Mouse (Mus musculus) small intestine, adult 2 months (tissue): Measurements from ENCODE around the gene Gnas. TPM values are rescaled to one million over a fixed set of nuclear protein-coding genes. Genes with fewer than 3 reads are reported as not detected.

Experiments used
- H3K27ac ChIP-seq: fragments of 200-500 bp; 2 replicates; pipeline ENCODE4 v1.5.1; 2012; ENCODE audit warnings: low read depth, low read length, control low read depth, inconsistent platforms; ENCODE audit not compliant: insufficient read depth
- H3K27me3 ChIP-seq: fragments of 200-500 bp; 2 replicates; pipeline ENCODE4 v1.6.1; 2012; ENCODE audit warnings: mild to moderate bottlenecking, moderate library complexity, low read length, inconsistent platforms; ENCODE audit not compliant: control insufficient read depth, insufficient read depth
- H3K36me3 ChIP-seq: fragments of 200-500 bp; 2 replicates; pipeline ENCODE4 v1.6.1; 2012; ENCODE audit warnings: mild to moderate bottlenecking, low read length, control low read depth, inconsistent platforms; ENCODE audit not compliant: control insufficient read depth, insufficient read depth
- H3K4me1 ChIP-seq: fragments of 200-500 bp; 2 replicates; pipeline ENCODE4 v1.6.1; 2012; ENCODE audit warnings: low read length, inconsistent platforms, mixed read lengths; ENCODE audit not compliant: control insufficient read depth, insufficient read depth, insufficient read length
- H3K4me3 ChIP-seq: fragments of 200-500 bp; 2 replicates; pipeline ENCODE4 v1.5.1; 2012; ENCODE audit warnings: low read depth, mild to moderate bottlenecking, control low read depth, inconsistent platforms, low read length, moderate library complexity
- CTCF ChIP-seq: fragments of 200-500 bp; IDR thresholded peaks from 2 replicates; pipeline ENCODE4 v1.5.1; 2012; ENCODE audit warnings: low read depth, mild to moderate bottlenecking, control low read depth, inconsistent platforms, low read length, moderate library complexity, mixed read lengths; ENCODE audit not compliant: insufficient replicate concordance, insufficient read length; ENCODE audit errors: extremely low read depth
- POLR2A ChIP-seq: fragments of 200-500 bp; IDR thresholded peaks from 2 replicates; pipeline ENCODE4 v1.6.1; 2012; ENCODE audit warnings: low read depth, mild to moderate bottlenecking, control low read depth, inconsistent platforms, low read length, moderate library complexity
- WGBS: fragments of 180-500 bp; shearing (Covaris S2); methylation state at CpG from one replicate; pipeline ENCODE4 v1.1.7; 2018; 5-methylcytosine and 5-hydroxymethylcytosine counted together
- polyA plus RNA-seq: library from polyadenylated mRNA; depleted of rRNA; stranded (reverse); fragments of >200 nt; gene quantifications from 2 replicates; pipeline ENCODE4 v1.2.3, GENCODE M21; 2012

Gene Gnas
- polyA plus RNA-seq, 1 experiment: 530 TPM

DNA sequence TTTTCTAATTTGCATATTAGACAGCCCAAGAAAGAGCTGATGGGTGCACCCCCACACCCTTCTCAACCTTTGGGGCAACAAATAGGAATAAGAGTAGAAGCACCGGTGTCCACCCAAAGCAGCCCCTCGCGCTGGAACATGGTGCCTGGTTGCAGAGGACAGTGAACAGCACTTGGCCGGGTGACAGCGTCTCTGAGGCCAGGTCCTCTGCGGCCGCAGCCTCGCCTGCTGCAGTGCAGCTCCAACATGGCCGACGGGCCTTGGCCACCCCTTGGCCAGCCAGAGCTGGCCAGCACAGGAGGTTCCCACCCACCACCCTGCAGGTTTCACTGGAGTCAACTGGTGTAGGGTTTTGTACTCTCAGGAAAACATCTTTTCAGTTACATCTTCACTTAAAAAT, 50.3 kb downstream of the Gnas start:
- WGBS: 78% methylated on average over 10 of the region's 10 CpGs
- Histone ChIP-seq H3K4me1 (peaks cover 5% of the 10 kb centered on the region), H3K27me3 (no peaks in the 10 kb centered on the region), H3K36me3 (0 out of 2 replicates have a peak, but pooled peaks cover 2% of the 10 kb centered on the region), H3K4me3 (no peak overlapping the region), H3K27ac (no peak overlapping the region)
- no peak for TF ChIP-seq POLR2A

DNA sequence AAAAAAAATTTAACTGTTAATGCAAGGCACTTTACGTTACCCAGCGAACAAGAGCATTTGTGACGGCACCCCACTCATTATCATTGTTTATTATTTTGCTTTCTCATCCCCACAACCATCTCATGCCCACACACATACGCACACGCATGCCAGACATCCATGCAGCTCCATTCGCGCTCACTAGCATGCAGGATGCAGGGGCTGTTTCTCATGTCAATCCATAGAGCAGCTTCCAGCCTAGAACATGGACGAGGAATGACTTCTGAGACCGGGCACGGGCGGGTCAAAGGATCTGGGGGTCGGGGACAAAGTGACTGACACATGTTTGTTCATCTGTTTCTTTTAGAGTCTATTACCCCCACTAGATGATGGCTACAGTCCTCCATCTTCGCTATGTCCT, 53.2 kb downstream of the Gnas start:
- no peaks in the 10 kb centered on the region for H3K27me3 ChIP-seq
- no peak overlapping the region for H3K4me3 ChIP-seq
- no peak overlapping the region for H3K27ac ChIP-seq
- no peak for TF ChIP-seq CTCF
- TF ChIP-seq POLR2A: no peak
- H3K4me1 ChIP-seq: peaks cover 8% of the 10 kb centered on the region
- peaks cover 5% of the 10 kb centered on the region for H3K36me3 ChIP-seq
- WGBS: 80% methylated on average over 13 of the region's 13 CpGs

- Histone ChIP-seq H3K36me3 (peaks cover 11% of the 10 kb centered on the region), H3K4me3 (no peak overlapping the region), H3K4me1 (peaks cover 2% of the 10 kb centered on the region; the same call in 1 of the 2 replicates), H3K27ac (no peak overlapping the region), H3K27me3 (no peaks in the 10 kb centered on the region)
- WGBS: 100% methylated on average over 1 of the region's 1 CpGs
- TF ChIP-seq POLR2A (no peak), CTCF (no peak)
These were observed 55.6 kb downstream of the Gnas start for GRCm38 (mm10) chr2:174339701-174340100.

GRCm38 (mm10) chr2:174340229-174340892, 56.2 kb downstream of the Gnas start:
- no peak overlapping the region for H3K27ac ChIP-seq
- 85% methylated on average over 3 of the region's 3 CpGs for WGBS
- peaks cover 2% of the 10 kb centered on the region; the same call in 1 of the 2 replicates for H3K4me1 ChIP-seq

GRCm38 (mm10) chr2:174340893-174341580, 56.9 kb downstream of the Gnas start:
- Histone ChIP-seq H3K4me1 (peaks cover 2% of the 10 kb centered on the region; the same call in 1 of the 2 replicates), H3K4me3 (no peak overlapping the region), H3K27me3 (no peaks in the 10 kb centered on the region), H3K36me3 (peaks cover 24% of the 10 kb centered on the region), H3K27ac (no peak overlapping the region)
- WGBS: 57% methylated on average over 4 of the region's 4 CpGs
- TF ChIP-seq POLR2A: no peak
- TF ChIP-seq CTCF: no peak

More at GRCm38 (mm10) chr2:174340229-174340892, 56.2 kb downstream of the Gnas start:
- Histone ChIP-seq H3K27me3 (no peaks in the 10 kb centered on the region), H3K36me3 (peaks cover 17% of the 10 kb centered on the region), H3K4me3 (no peak overlapping the region)
- no peak for TF ChIP-seq POLR2A
- no peak for TF ChIP-seq CTCF

DNA sequence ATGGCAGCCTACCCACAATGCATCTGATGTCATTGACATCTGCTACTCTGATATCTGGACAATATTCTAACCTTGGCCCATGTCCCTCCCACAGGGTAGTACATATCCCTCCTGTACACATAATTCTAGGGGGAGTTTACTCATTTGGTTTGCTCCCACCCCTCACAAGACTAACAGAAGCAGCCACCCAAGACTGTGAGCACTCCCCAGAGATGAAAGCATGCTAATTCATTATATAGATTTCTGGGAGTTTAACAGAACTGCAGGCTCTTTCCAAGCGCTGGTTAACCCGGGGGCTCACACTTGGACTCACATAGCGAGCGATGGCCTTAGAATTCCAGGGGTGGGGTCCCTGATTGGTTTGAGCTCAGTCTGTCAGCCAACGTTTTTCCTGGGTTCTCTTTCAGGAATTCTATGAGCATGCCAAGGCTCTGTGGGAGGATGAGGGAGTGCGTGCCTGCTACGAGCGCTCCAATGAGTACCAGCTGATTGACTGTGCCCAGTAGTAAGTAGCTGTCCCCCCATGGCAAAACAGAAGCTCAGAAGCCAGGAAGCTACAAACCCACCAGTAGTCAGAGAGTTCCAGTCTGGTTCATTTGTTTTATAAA, 58.8 kb downstream of the Gnas start:
- peaks cover 33% of the 10 kb centered on the region for H3K36me3 ChIP-seq
- TF ChIP-seq CTCF: no peak
- TF ChIP-seq POLR2A: no peak

GRCm38 (mm10) chr2:174343566-174343965, 59.4 kb downstream of the Gnas start:
- 51% methylated on average over 1 of the region's 1 CpGs for WGBS
- Histone ChIP-seq H3K27me3 (no peaks in the 10 kb centered on the region), H3K4me3 (no peak overlapping the region), H3K4me1 (peaks cover 2% of the 10 kb centered on the region; the same call in 1 of the 2 replicates), H3K27ac (peak overlapping the region; percentile 64), H3K36me3 (peaks cover 33% of the 10 kb centered on the region)
- TF ChIP-seq POLR2A: no peak
- no peak for TF ChIP-seq CTCF

More for the DNA sequence above, 58.8 kb downstream of the Gnas start:
- no peak overlapping the region for H3K27ac ChIP-seq
- H3K27me3 ChIP-seq: no peaks in the 10 kb centered on the region
- peaks cover 2% of the 10 kb centered on the region; the same call in 1 of the 2 replicates for H3K4me1 ChIP-seq
- WGBS: 73% methylated on average over 8 of the region's 8 CpGs
- H3K4me3 ChIP-seq: no peak overlapping the region
